Mouse (Mus musculus) G1E (cell line): ENCODE data around the gene Apopt1. TPM values are rescaled to one million over a fixed set of nuclear protein-coding genes. Genes with fewer than 3 reads are reported as not detected.

Source experiments
- ATAC-seq: 2 replicates; pipeline ENCODE4 v1.8.0; 2016; ENCODE audit warnings: mild to moderate bottlenecking; ENCODE audit not compliant: insufficient number of reproducible peaks, poor library complexity, low FRiP score, severe bottlenecking; ENCODE audit errors: extremely low read depth
- DNase-seq: peaks from one replicate; pipeline ENCODE4 v3.0.0; 2012; ENCODE audit warnings: low spot score
- H3K27me3 ChIP-seq: 2 replicates; pipeline ENCODE4 v1.6.1; 2012; ENCODE audit warnings: mild to moderate bottlenecking, low read length, inconsistent platforms; ENCODE audit not compliant: insufficient read depth
- H3K36me3 ChIP-seq: replicated peaks from 2 replicates; pipeline ENCODE3; 2012; ENCODE audit warnings: mild to moderate bottlenecking, inconsistent platforms
- H3K4me1 ChIP-seq: 2 replicates; pipeline ENCODE4 v1.6.1; 2012; ENCODE audit warnings: low read depth, low read length, inconsistent platforms, mixed read lengths; ENCODE audit not compliant: insufficient read depth
- H3K4me3 ChIP-seq: 2 replicates; pipeline ENCODE4 v1.5.1; 2012; ENCODE audit warnings: low read depth, mild to moderate bottlenecking, inconsistent platforms, low read length, moderate library complexity, mixed read lengths
- H3K9me3 ChIP-seq: replicated peaks from 2 replicates; pipeline ENCODE4 v1.6.1; 2012; ENCODE audit warnings: inconsistent platforms
- CTCF ChIP-seq: IDR thresholded peaks from 2 replicates; pipeline ENCODE4 v1.5.1; 2012; ENCODE audit warnings: low read depth, low read length, inconsistent platforms, mixed read lengths
- GATA1 ChIP-seq: IDR thresholded peaks from 2 replicates; pipeline ENCODE4 v1.6.1; 2012; ENCODE audit warnings: borderline replicate concordance, low read length, inconsistent platforms, mixed read lengths
- GATA2 ChIP-seq: IDR thresholded peaks from 2 replicates; pipeline ENCODE4 v1.6.1; 2012; ENCODE audit warnings: low read depth, low read length, inconsistent platforms, borderline replicate concordance
- POLR2AphosphoS5 ChIP-seq: IDR thresholded peaks from 2 replicates; pipeline ENCODE4 v1.6.1; 2012; ENCODE audit warnings: low read depth, low read length, inconsistent platforms; ENCODE audit not compliant: insufficient replicate concordance
- TAL1 ChIP-seq: conservative IDR thresholded peaks from 2 replicates; pipeline ENCODE4 v1.6.1; 2012; ENCODE audit warnings: low read depth, low read length, inconsistent platforms, mixed read lengths
- polyA plus RNA-seq: library from polyadenylated mRNA; stranded (reverse); fragments of >175 nt; gene quantifications from 2 replicates; pipeline ENCODE4 v1.2.3, GENCODE M21; 2012
- total RNA-seq, 2 experiments: library from RNA; stranded (forward) in 1 of 2; stranded (reverse) in 1 of 2; fragments of 200-1000 nt in 1 of 2; fragments of >200 nt in 1 of 2; fragmentation: Nextera tagmentation in 1 of 2; gene quantifications; 2 replicates each; pipeline ENCODE4 v1.2.3; 2014 to 2017

The Apopt1 gene
- total and polyA plus RNA-seq, 3 experiments, result 68.7 to 315 (median 109) TPM

- Histone ChIP-seq H3K4me1 (peaks cover 34% of the 10 kb centered on the region), H3K9me3 (no peaks in the 10 kb centered on the region), H3K36me3 (peaks cover 21% of the 10 kb centered on the region), H3K4me3 (no peak overlapping the region), H3K27me3 (no peaks in the 10 kb centered on the region)
- TF ChIP-seq GATA1 (no peak), GATA2 (no peak), TAL1 (no peak), CTCF (no peak), POLR2AphosphoS5 (no peak)
- no peak for DNase-seq
- no peak for ATAC-seq
Observed at GRCm38 (mm10) chr12:111747421-111747820, 34.4 kb downstream of the Apopt1 start.

DNA sequence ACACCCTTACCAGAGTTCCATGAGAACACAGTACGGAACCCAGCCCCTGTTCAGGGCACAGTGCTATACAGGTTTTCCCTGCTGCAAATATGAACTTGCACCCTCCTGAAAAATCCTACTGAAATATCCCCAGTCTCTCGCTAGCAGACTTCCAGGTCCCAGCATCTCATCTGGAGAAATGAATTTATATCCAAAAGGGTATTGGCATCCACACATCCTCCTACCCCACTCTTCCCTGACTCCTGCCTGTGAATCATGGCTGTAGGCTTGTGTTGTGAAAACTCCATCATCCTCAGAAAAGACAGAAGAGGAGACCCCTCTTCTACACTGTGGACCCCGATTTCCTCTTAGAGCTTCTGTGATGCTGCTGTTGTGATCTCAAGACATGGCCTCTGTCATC lies 37.7 kb downstream of the Apopt1 start:
- no peak for TF ChIP-seq GATA1
- no peak for TF ChIP-seq POLR2AphosphoS5
- TF ChIP-seq CTCF, result no peak
- no peak for TF ChIP-seq GATA2
- no peak for TF ChIP-seq TAL1
- DNase-seq, result no peak
- Histone ChIP-seq H3K9me3 (no peaks in the 10 kb centered on the region), H3K27me3 (peaks cover 14% of the 10 kb centered on the region), H3K4me3 (no peak overlapping the region), H3K4me1 (peaks cover 24% of the 10 kb centered on the region), H3K36me3 (peaks cover 5% of the 10 kb centered on the region)
- ATAC-seq, result no peak

- peaks cover 23% of the 10 kb centered on the region for H3K27me3 ChIP-seq
- H3K9me3 ChIP-seq, result no peaks in the 10 kb centered on the region
- H3K4me1 ChIP-seq, result peaks cover 19% of the 10 kb centered on the region
- TF ChIP-seq GATA2 (no peak), TAL1 (no peak), CTCF (no peak), POLR2AphosphoS5 (no peak), GATA1 (no peak)
- DNase-seq (no peak), ATAC-seq (no peak)
- H3K36me3 ChIP-seq, result peaks cover 5% of the 10 kb centered on the region
- H3K4me3 ChIP-seq, result no peak overlapping the region
Observed at GRCm38 (mm10) chr12:111752491-111752890, 39.4 kb downstream of the Apopt1 start.

GRCm38 (mm10) chr12:111753347-111753746 lies 40.3 kb downstream of the Apopt1 start:
- H3K36me3 ChIP-seq, result peaks cover 5% of the 10 kb centered on the region
- no peak for ATAC-seq
- TF ChIP-seq CTCF (no peak), TAL1 (no peak), POLR2AphosphoS5 (no peak), GATA1 (no peak), GATA2 (no peak)

DNA sequence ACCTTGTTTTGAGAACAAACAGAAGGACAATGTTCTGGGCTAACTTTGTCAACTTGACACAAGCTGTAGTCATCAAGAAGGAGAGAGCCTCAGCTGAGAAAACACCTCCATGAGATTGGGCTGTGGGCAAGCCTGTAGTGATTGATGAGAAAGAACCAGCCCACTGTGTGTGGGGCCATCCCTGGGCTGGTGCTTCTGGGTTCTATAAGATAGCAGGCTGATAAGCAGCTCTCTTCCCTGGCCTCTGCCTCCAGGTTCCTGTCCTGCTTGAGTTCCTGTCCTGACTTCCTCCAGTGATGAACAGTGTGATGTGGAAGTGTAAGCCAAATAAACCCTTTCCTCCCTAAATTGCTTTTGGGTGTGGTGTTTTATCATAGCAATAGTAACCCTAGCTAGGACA lies 41.6 kb downstream of the Apopt1 start:
- TF ChIP-seq TAL1 (no peak), CTCF (no peak), GATA1 (no peak), GATA2 (no peak), POLR2AphosphoS5 (no peak)
- H3K36me3 ChIP-seq, result peaks cover 5% of the 10 kb centered on the region
- peaks cover 23% of the 10 kb centered on the region for H3K27me3 ChIP-seq
- peaks cover 39% of the 10 kb centered on the region for H3K4me1 ChIP-seq
- ATAC-seq (no peak), DNase-seq (no peak)
- no peaks in the 10 kb centered on the region for H3K9me3 ChIP-seq
- no peak overlapping the region for H3K4me3 ChIP-seq

More at GRCm38 (mm10) chr12:111753347-111753746, 40.3 kb downstream of the Apopt1 start:
- Histone ChIP-seq H3K4me3 (no peak overlapping the region), H3K9me3 (no peaks in the 10 kb centered on the region), H3K27me3 (peaks cover 23% of the 10 kb centered on the region), H3K4me1 (peaks cover 27% of the 10 kb centered on the region)
- no peak for DNase-seq

DNA sequence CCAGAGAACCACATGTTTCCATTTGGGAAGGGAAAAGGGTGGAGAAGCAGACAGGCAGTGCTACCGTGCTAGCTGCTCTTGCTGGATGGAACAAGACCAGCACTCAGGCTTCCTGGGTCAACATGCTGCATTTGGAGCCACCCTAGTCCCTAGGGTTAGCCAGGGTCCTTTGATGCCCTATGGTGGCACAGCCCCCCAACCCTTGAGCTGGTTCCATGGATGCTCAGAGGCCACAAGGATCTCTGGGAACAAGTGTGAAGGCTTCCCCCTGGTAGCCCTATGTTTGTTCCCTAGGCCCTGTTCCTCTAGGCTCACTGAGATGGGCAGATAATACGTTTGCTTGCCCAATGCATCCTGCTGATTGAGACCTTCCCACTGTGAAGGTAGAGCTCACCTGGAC lies 42.2 kb downstream of the Apopt1 start:
- Histone ChIP-seq H3K36me3 (peaks cover 4% of the 10 kb centered on the region), H3K9me3 (no peaks in the 10 kb centered on the region), H3K27me3 (peaks cover 23% of the 10 kb centered on the region), H3K4me3 (no peak overlapping the region), H3K4me1 (peaks cover 44% of the 10 kb centered on the region)
- DNase-seq (no peak), ATAC-seq (no peak)
- TF ChIP-seq CTCF, result no peak
- no peak for TF ChIP-seq GATA2
- no peak for TF ChIP-seq TAL1
- no peak for TF ChIP-seq POLR2AphosphoS5
- TF ChIP-seq GATA1, result no peak
